Mouse (Mus musculus): ENCODE data around the gene D430019H16Rik. TPM values are rescaled to one million over a fixed set of nuclear protein-coding genes. Genes with fewer than 3 reads are reported as not detected.

Gene D430019H16Rik
- total RNA-seq, 2 experiments from 2014 or later, result 0.04 to 0.05 TPM

DNA sequence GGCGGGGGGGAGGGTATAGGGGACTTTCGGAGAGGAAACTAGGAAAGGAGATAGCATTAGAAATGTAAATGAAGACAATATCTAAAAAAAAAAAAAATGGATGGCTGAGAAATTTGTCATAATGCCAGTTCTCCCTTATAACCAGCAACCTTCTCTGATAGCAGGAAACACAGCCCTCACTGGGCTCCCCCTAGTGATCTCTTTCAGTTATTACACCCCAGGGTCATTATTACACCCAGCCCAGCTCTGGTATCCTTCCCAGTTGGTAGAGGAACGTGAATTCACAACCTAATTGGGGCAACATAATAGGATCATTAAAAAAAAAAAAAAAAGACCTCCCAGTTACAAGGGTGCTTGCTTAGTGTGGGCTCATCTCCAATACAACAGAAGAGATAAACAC is 29.8 kb downstream of the D430019H16Rik start:
- ATAC-seq (replicated peaks; ENCODE audit: poor library complexity), result peak; percentile 92

DNA sequence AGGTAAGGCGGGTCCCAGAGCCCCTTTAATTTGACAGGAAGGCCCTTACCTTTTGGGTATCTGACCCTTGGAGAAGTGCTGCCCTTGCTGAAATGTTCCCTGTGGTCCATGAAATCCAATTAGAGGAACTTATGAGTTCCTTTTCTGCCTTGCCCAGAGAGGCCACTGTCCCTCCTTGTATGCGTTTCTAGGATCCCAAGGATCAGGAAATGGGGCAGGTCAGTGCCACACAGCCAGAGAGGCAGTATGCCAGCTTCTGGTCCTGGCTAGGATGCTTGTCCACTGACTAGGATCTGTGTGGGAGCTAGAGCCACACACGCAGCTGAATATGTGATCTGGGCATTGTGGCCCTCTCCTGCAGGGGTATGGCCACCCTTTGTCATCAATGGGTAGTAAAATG is 36.6 kb downstream of the D430019H16Rik start:
- ATAC-seq (replicated peaks; ENCODE audit: poor library complexity), result peak; percentile 38; the same call in 1 of the 2 replicates

DNA sequence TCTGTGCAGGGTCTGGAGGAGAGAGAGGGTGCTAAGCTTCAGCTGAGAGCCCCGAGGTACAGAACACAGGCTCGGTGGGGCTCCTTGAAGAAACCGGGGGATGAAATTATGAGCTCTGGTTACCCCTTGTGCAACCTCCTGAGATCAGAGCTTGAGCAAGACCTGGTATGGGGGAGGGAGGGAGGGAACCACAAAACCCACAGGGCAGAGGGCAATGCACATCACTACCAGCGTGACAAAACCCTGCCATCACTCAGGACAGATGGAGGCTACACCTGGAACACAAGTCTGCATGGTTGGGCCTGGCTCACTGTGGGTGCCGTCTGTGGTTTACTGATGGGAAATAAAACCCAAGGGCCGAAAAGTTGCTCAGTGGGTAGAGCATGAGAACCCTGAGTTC is 37.1 kb downstream of the D430019H16Rik start:
- peak; percentile 88 for ATAC-seq (replicated peaks; ENCODE audit: poor library complexity)

DNA sequence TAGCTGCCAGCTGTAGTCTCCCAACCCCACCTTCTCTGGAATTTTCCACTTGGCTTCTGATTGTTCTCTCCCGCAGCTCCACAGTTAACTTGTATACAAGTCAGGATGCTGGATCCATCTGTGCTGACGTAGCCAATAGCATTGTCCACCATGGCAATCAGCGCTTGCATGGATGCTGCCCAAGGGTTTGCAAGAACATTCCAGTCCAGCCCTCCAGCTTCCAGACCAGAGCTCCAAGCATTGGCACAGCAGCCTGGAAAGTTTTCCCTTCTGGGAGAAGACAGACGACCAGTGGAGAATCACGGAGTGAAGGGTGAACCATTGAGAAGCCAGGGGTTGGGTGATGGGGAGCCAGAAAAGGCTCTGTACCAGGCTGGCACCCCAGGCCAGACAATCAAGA is 41.1 kb downstream of the D430019H16Rik start:
- no peak for ATAC-seq (replicated peaks; ENCODE audit: poor library complexity)

DNA sequence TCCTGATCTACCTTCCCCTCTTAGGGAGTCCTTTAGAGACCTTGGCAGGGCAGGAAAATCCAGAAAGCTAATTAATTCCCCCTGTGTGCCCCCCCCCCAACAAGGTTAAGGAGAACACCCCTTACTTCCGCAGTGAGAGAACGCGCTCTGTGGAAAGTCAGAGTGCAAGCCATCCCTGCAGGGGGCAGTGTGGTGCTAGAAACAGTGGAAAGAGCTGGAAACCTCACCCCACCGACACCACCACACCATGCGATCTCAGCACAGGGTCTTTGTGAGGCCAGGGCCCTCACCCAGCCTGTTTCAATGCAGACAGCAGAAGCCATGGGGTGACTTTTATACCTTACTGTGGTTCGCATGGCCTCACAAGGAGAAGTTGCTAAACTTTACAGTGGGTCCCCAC is 44.2 kb downstream of the D430019H16Rik start:
- peak; percentile 88 for ATAC-seq (replicated peaks; ENCODE audit: poor library complexity)

DNA sequence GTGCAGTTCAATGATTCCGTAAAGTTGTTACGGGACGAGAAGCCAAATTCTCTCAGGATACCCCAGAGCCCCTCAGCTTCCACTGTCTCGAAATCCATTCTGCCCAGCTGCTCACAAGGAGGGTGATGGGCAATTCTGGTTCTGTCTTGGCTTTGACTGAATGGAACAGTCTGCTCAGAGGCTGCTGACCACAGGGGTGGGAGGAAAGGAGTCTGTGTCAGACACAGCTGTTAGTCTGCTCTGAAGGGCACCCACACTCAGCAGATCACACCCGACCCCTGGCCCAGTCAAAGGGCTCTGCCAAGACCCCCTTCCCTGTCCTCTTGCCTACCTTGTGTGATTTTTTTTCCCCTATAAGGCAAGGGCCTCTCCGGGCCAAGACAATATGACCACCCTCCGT is 44.8 kb downstream of the D430019H16Rik start:
- no peak for ATAC-seq (replicated peaks; ENCODE audit: poor library complexity)

DNA sequence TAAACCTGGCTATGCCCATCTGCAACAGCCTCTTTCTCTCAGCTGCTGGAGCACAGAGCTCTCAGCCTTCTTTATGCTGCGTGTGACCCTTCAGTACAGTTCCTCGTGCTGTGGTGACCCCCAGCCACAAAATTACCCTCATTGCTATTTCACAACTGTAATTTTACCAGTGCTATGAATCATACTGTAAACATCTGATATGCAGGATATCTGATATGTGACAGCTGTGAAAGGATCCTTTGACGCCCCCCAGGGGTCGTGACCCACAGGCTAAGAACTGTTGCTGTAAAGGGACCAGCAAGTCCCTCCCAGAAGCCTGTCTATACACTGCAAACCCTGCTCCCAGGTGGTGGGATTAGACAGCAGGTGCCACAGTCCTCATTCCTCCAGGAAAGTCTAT is 45.2 kb downstream of the D430019H16Rik start:
- ATAC-seq (replicated peaks; ENCODE audit: poor library complexity), result no peak

DNA sequence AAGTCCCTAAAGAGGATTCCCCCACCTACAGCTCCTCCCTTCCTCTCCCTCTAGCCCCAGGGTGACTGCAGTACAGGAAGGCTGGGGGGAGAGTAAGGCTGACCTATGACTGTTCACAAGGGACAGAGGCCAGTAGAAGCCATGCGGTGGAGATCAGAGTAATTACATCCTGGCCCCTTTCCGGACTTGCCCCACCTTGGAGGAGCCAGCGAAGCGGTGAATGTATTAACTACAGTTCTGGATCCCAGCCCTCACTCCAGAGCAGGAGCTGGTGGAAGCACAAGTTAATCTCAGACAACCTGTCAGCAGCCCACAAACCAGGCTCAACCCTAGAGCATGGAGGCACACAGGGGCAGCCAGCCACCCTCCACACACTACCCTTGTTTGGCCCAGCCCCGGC is 47.3 kb downstream of the D430019H16Rik start:
- no peak for ATAC-seq (replicated peaks; ENCODE audit: poor library complexity)

DNA sequence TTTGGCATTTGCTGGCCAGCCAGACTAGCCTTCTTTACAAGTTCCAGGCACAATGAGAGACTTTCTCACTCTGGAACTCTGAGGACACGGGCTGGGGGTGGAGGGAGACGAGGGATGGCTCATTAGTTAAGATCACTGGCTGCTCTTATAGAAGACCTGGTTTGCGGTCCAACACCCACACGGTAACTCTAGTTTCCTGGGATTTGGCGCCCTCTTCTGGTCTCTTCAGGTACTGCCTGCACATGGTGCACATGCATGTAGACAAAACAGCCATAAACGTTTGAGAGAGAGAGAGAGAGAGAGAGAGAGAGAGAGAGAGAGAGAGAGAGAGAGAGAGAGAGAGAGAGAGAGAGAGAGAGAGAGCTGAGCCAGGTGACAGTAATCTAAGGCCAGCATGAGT is 51.1 kb downstream of the D430019H16Rik start:
- ATAC-seq (replicated peaks; ENCODE audit: poor library complexity), result 0 out of 2 replicates have a peak, but pooled peaks have one; percentile 26

DNA sequence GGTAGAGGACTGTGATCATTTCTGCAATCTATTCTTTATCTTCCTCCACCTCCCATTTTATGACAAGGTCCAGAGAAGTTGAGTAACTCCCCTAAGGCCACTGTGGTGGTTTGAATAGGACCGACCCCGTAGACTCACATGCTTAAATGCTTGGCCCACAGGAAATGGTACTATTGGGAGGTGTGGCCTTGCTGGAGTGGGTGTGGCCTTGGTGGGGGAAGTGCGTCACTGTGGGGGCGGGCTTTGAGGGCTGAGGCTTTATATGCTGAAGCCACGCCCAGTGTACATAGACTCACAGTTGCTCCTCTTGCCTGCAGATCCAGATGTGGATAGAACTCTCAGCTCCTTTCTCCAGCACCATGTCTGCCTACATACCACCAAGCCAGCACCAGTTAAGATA is 57.5 kb downstream of the D430019H16Rik start:
- 0 out of 2 replicates have a peak, but pooled peaks have one; percentile 31 for ATAC-seq (replicated peaks; ENCODE audit: poor library complexity)

DNA sequence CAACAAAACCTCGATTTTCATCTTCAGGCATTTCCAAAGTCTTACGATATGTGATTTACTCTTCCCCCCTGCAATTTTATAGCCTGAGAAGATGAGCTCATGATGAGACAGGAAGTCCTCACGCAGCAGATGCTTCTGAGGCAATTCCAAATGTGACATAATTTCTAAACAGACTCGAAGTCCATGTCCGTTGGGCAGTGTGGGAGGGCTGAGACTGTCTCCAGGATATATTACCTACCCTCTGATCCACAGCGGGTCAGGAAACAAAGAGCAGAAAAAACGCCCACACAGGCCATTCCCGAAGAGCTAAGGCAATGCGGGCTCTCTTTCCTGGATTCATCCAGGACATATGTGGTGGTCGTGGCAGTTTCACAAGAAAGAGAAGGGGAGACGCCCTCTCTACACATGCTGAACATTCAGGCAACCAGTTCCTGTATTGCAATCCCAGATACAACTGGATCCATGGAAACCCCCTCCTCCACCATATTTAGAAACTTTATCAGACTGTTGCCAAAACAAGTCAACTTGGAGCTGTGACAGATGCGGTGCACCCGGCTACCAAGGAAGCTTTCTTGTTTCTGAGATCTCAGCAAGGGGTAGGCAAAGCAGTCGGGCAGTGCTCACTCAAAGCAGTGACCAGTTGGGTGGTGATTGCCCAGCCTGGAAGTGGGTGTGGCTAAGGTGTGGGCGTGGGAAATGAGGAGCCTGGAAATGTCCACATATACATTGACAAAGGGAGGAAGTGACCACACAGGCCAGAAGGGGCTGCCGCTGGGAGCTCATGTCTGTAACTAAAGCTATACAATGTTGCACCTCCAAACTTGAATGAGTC is 58.2 kb downstream of the D430019H16Rik start:
- ATAC-seq (replicated peaks; ENCODE audit: poor library complexity), result peak; percentile 70

DNA sequence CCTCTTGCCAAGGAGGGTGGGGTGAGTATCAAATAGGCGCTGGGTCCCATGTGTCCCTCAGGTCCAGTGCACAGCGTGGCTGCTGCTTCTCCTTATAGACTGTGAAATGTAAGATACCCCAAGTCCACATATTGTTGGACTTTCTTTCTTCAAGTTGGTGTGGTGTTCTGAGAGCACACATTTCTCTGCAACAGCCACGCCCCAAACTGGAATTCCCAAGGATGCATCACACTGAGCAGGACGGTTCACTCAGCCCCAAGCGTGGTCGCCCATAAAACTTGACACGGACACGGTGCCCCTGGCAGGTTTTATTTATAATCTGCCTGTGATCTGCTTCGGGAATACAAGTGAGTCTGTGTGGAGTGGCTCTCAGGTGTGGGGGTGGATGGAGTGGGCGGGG is 60.5 kb downstream of the D430019H16Rik start:
- ATAC-seq (replicated peaks; ENCODE audit: poor library complexity), result no peak

DNA sequence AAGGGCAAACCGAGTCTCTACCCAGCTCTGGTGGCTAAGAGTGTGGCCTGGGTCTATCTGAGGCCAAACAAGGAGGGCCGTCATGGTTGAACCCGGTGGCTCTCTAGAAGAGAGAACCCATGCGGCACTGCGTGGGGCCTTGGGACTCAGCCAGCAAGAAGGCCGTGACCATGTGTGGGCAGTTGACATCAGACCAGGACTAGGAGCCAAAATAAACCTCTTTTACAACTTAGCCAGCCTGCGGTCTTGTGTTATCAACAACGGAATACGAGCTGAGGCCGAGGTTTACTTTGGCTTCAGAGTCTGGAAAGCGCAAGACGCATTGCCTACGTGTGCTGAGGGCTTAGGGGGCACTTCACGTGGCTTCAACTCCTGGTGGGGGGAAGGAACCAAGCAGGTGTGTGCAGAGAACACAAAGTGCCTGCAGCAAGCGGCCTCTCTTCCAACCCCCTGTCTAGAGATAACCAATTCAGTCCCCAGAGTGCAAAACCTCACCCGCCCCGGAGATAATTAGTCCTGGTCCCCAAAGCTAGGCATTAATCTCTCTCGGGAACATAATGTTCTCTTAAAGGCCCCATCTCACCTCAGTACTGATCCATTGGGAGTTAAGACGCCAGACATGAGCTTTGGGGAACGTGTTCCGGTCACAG is 63.5 kb downstream of the D430019H16Rik start:
- no peak for ATAC-seq (replicated peaks; ENCODE audit: poor library complexity)

DNA sequence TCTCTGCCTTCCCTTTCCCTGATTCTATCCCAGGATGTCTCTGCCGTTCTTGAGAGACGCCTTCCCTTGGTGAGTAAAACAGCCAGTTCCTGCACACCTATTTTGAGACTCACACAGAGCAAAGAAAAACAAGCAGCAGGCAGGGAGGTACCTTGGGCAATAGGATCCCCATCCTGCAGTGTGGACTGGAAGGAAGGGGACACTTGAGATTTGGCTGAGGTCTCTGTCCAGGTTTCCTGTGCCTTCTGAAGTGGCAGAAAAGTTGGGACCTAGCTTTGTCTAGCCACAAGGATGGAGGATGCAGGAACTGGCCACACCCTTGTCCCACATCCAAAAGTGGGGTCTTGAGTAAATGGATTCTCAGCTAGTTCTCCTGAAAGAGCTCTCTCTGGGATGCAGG is 66.2 kb downstream of the D430019H16Rik start:
- no peak for ATAC-seq (replicated peaks; ENCODE audit: poor library complexity)

DNA sequence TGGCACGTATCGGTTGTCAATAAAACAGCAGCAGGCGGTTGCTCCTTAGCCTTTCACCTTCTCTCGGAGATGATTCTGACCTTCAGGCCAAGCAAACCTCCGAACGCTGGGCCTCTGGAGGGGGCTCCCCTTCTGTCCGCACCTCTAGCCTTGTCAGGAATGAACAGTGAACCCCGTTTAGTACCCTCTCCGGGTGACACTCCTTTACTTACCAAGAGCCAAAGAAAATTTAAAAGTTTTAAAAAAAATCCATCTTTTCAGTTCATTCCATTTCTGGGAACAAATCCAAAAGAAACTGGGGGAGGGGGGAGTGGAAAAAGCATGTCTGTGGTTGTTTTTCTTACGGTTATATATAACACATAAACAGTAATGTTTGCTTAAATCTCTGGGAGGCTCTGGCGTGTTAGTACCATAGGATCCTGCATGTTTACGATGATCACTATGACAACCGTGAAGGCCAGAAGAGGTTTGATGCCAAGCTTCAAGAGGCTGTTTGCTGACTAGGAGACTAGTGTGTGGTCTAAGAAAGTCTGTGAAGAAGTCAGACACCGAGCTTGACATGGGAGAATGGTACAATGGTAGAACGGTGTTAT is 67.6 kb downstream of the D430019H16Rik start:
- ATAC-seq (replicated peaks; ENCODE audit: poor library complexity), result no peak

DNA sequence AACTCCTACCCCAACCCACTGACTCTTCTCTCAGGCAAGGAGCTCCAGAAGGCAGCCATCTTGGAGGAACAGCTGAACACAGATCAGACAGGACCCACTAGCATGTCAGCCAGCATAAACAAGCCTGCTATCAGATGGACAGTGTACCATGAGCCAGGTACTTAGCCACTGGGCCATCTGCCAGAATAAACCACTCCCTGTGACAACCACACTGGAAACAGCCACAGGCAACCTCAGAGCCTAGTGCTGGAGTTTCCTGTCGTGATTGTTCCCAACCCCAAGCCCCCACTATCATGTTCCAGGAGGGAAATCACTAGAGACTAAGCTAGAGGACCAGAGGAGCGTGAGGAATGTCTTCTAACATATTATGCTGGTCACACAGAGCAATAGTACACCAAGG is 70.1 kb downstream of the D430019H16Rik start:
- ATAC-seq (replicated peaks; ENCODE audit: poor library complexity), result no peak

DNA sequence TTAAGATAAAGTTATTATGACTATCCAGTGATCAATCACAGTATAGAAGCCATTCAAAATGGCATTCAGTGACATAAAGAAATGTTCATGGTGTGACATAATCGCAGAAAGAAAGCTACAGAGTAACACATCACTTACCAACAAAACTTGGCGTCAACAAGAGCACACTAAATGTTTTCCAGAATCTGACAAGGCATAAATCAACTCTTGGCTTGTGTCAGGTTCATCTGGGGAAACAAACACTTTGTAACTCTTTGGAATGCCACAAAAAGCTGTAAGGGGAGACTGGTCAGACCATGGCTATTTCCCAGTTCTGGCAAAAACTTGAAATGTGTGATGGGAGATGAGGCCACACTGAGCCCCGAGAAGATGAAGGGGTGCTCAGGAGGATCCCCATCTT is 72.5 kb downstream of the D430019H16Rik start:
- no peak for ATAC-seq (replicated peaks; ENCODE audit: poor library complexity)

DNA sequence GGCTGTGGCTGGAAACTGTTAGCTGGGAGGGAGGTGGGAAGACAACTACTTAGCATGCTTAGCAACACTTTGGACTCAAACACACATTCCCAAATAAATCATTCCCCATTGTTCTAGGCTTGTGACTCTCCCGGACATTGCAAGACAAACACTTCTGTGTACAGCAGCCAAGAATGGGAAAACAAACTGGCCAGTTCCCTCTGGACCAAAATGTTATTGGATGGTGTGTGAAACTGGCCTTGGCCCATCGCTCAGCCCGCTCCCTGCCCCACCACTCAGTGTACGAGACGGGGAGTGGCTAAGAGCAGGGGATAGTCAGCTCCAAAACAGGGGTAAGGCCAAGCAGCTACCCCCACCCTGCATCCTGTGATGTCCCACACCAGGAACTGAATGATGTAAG is 73.2 kb downstream of the D430019H16Rik start:
- no peak for ATAC-seq (replicated peaks; ENCODE audit: poor library complexity)

DNA sequence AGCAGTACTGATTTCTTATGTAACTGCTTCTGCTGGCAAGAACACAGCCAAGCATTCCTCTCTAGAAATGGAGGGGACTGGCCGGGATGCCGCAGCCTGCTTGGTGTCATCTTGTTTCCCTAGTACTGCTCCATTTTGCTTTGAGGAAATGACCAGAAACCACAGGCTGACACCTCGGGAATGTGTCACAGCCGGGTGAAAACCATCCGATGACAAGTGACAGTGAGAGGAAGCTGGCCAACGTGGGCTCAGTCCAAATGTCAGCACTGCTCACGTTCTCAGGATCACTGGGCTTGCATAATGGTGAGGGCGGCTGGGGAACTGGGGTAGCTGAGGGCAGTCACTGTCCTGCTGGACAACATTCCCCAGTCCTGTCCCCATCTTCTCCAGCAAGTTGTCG is 75.9 kb downstream of the D430019H16Rik start:
- ATAC-seq (replicated peaks; ENCODE audit: poor library complexity), result peak; percentile 57

DNA sequence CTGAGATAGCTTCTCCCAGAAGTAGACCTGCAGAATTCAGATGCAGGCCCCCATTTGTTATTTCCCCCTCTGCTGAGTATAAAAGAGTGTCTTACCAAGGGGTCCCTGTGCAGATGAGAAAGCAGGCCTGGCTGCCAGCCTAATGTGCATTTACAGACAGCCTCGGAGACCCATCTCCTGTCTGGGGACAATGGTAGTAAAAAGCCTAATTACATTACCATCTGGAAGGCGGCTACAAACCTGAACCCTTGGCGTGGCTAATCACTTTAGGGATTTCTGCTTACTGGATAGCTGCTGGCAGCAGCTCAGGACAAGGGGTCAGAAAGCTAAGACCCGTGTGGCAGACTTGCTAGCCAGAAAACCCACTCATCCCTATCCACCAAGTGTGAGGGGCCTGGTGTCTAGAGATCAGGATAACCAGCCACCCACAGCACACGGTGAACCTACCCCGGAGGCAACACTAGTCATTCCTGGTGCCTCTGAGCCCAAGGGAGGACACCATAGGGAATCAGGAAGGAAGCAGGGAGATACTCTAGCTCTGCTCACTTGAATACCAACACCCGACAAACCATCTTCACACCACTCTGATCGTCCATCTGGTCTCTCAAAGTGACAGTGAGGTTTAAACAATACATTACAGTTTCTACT is 78.2 kb downstream of the D430019H16Rik start:
- no peak for ATAC-seq (replicated peaks; ENCODE audit: poor library complexity)

DNA sequence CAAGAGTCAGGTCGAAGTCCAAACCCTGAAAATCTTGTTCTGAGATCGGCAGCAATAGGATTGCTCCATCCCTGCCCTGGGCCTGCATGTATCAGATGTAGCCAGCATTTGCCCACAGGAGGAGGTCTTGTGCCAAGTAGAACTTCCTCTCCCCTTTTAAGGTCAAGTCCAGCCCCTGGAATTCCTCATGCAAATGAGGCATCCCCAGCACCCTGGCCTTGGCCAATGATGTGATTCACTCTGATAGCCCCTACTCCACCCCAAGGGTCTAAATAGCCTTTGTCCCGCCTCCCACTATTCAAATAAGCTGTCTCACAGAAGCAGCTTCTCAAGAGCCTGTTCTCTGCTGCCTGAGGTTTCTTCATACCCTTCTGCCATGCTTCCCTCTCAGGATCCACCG is 81.2 kb downstream of the D430019H16Rik start:
- ATAC-seq (replicated peaks; ENCODE audit: poor library complexity), result no peak
